Comparison of ENCODE assay signal across 8 mouse cellular contexts in the genomic region with DNA sequence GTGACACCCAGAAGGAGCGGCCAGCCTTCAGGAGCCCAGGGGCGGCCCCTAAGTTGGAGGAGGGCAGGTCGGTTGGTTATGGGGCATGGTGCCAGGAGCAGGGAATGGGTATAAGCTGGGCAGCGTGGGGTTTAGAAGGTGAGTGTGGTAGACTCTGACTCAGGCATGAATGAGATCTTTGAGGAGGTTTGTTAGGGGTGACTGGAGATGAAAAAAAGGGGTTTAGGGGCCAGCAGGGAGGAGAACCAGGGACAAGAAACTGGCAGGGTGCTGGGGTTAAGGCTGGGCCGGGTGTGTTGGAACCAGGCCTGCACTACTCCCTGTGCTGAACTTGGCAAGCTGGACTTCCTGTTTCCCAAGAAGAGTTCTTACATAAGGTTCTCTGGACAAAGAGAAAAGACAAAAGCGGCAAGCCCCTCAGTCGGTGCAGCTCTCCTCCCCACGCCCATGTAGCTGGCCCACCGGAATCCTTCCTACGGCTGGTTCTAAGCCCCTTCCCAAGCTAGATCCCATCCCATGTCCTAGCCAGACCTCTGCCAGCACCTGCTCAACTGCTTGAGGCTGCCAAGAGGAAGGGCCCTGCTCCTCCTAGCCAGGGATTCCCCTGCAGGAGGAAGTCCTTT. TPM values are rescaled to one million over a fixed set of nuclear protein-coding genes. Genes with fewer than 3 reads are reported as not detected.
DNase-seq lines count a peak whose midpoint lies in the region; ATAC-seq lines count a peak whose summit lies in the region.

Gene Tnfsf13 (minus strand): TSS at position 259 of the 623 bp plus-strand sequence.

- H3K4me3 ChIP-seq in embryonic facial prominence, embryonic 14.5 days (ENCODE audit: low read depth, low read length) = no peak within 1 kb of the TSS
- no peak within 1 kb of the TSS for H3K4me3 ChIP-seq in heart, embryonic 14.5 days (ENCODE audit: control insufficient read depth in 1 of 2, insufficient read depth in 1 of 2, low read depth in 1 of 2, low read length in 2 of 2)
- peak within 1 kb of the TSS; percentile 22 for H3K4me3 ChIP-seq in macrophage (ENCODE audit: inconsistent target)

- peak within 1 kb of the TSS; percentile 30; the same call in 1 of the 2 replicates for H3K9ac ChIP-seq in embryonic facial prominence, embryonic 14.5 days (ENCODE audit: low read depth, low read length)
- H3K9ac ChIP-seq in heart, embryonic 14.5 days (ENCODE audit: low read length) = peak within 1 kb of the TSS; percentile 60

- no peak for ATAC-seq in embryonic facial prominence, embryonic 14.5 days (ENCODE audit: low read depth)
- no peak; the same call in 1 of the 2 replicates for ATAC-seq in heart, embryonic 14.5 days (ENCODE audit: insufficient number of reproducible peaks, insufficient read depth, low FRiP score, low read depth)

- peak within 1 kb of the TSS; percentile 71 for H3K27ac ChIP-seq in embryonic facial prominence, embryonic 14.5 days (replicated peaks; ENCODE audit: low read depth, low read length)
- peak within 1 kb of the TSS; percentile 86 to 96 for H3K27ac ChIP-seq in heart, embryonic 14.5 days (replicated peaks in 1 of 2; ENCODE audit: control insufficient read depth in 1 of 2, insufficient read depth in 1 of 2, low read depth in 2 of 2, low read length in 2 of 2)
- H3K27ac ChIP-seq in macrophage = peak within 1 kb of the TSS; percentile 91

- peak within 1 kb of the TSS; percentile 15 for H3K4me2 ChIP-seq in embryonic facial prominence, embryonic 14.5 days (ENCODE audit: low read depth, low read length)
- H3K4me2 ChIP-seq in heart, embryonic 14.5 days (ENCODE audit: low read length) = peak within 1 kb of the TSS; percentile 43

- H3K27me3 ChIP-seq in embryonic facial prominence, embryonic 14.5 days (replicated peaks; ENCODE audit: control insufficient read depth, insufficient read depth, low read length) = no peaks in the 10 kb centered on the region
- no peaks in the 10 kb centered on the region for H3K27me3 ChIP-seq in heart, embryonic 14.5 days (ENCODE audit: control insufficient read depth, insufficient read depth, low read length)

- DNase-seq in 416B (ENCODE audit: low read depth) = peak; percentile 54
- DNase-seq in adrenal gland, adult 2 months = peak; percentile 86
- peak; percentile 49 for DNase-seq in embryonic facial prominence, embryonic 14.5 days (ENCODE audit: low spot score)
- DNase-seq in kidney, postnatal 14 days = peak; percentile 89
- peak; percentile 77 for DNase-seq in testis, postnatal 14 days (ENCODE audit: low spot score)
- DNase-seq in thymus, adult 18-20 months = no peak

- H3K9me3 ChIP-seq in embryonic facial prominence, embryonic 14.5 days (ENCODE audit: control insufficient read depth, low read length) = no peaks in the 10 kb centered on the region
- no peaks in the 10 kb centered on the region for H3K9me3 ChIP-seq in heart, embryonic 14.5 days (ENCODE audit: control insufficient read depth, low read length)

- H3K4me1 ChIP-seq in embryonic facial prominence, embryonic 14.5 days (ENCODE audit: control insufficient read depth, insufficient read depth, low read length) = peaks cover 29% of the 10 kb centered on the region
- H3K4me1 ChIP-seq in heart, embryonic 14.5 days (ENCODE audit: control insufficient read depth in 2 of 2, insufficient read depth in 2 of 2, low read length in 2 of 2) = peaks cover 16 to 27% of the 10 kb centered on the region in 2 experiments

- no peaks in the 10 kb centered on the region for H3K36me3 ChIP-seq in embryonic facial prominence, embryonic 14.5 days (ENCODE audit: control insufficient read depth, insufficient read depth, low read length)
- H3K36me3 ChIP-seq in heart, embryonic 14.5 days (ENCODE audit: control insufficient read depth, insufficient read depth, low read length) = no peaks in the 10 kb centered on the region
- H3K36me3 ChIP-seq in macrophage (ENCODE audit: inconsistent target) = no peaks in the 10 kb centered on the region; the same call in 1 of the 2 replicates

- 65% methylated on average over 10 of the region's 10 CpGs for WGBS in embryonic facial prominence, embryonic 14.5 days
- WGBS in heart, embryonic 14.5 days = 61% methylated on average over 10 of the region's 10 CpGs
- 3% methylated on average over 10 of the region's 10 CpGs for WGBS in macrophage (ENCODE audit: missing documents)

- H3K79me2 ChIP-seq in macrophage (ENCODE audit: inconsistent target) = peaks cover 62% of the 10 kb centered on the region

RNA-seq across cellular contexts. Expression of gene Tnfsf13, which starts in this region (rescaled TPM):
- total RNA-seq in adrenal gland, adult 2 months (2021) = 1 to 10 TPM; 1.6 to 2.4 TPM
- 2.2 and 2.4 TPM in 2 replicates for polyA plus RNA-seq in adrenal gland, adult 2 months (2012; rRNA removed)
- polyA plus RNA-seq in embryonic facial prominence, embryonic 14.5 days (2014; fragmentation: Nextera tagmentation; extraction: Ambion mirVana) = 0.37 and 0.49 TPM in 2 replicates
- 0.24 and 0.63 TPM in 2 replicates for polyA plus RNA-seq in heart, embryonic 14.5 days (2014; fragmentation: Nextera tagmentation; extraction: Ambion mirVana)
- 10 to 100 TPM in 25 of 26 experiments, 1 to 10 TPM in 1; 7.6 to 87.6 (median 29.3) TPM for total RNA-seq in macrophage (2018; cell fraction: chromatin; rRNA removed)
- total RNA-seq in macrophage (2018; cell fraction: cytosol; rRNA removed) = 10 to 100 TPM in 23 of 26 experiments, 1 to 10 TPM in 3; 8.5 to 49.0 (median 19.5) TPM
- total RNA-seq in macrophage (2018; cell fraction: nucleus; rRNA removed) = 10 to 100 TPM in 25 of 26 experiments, 1 to 10 TPM in 1; 10.0 to 76.3 (median 24.5) TPM
- polyA plus RNA-seq in macrophage (2018) = 16.4 to 43.4 TPM (median 40.3 TPM) in 3 replicates

Comparison
In these comparisons a context has a peak if more than half of its experiments do, and no peak if none do; other contexts are left out.
1. Peak in DNase-seq, H3K27ac ChIP-seq, H3K9ac ChIP-seq and H3K4me2 ChIP-seq in embryonic facial prominence, embryonic 14.5 days; RNA of the gene not detected or under 1 TPM.
2. DNase-seq: peak in 416B (single experiment), adrenal gland, adult 2 months (single experiment), kidney, postnatal 14 days (single experiment) and testis, postnatal 14 days (single experiment); none in thymus, adult 18-20 months (0 of 2).
3. Peak in every context shown above with its lines, with median percentiles within 50 percentile points of each other: H3K27ac ChIP-seq.